ENCODE assay signal across 18 mouse cellular contexts in the genomic region with DNA sequence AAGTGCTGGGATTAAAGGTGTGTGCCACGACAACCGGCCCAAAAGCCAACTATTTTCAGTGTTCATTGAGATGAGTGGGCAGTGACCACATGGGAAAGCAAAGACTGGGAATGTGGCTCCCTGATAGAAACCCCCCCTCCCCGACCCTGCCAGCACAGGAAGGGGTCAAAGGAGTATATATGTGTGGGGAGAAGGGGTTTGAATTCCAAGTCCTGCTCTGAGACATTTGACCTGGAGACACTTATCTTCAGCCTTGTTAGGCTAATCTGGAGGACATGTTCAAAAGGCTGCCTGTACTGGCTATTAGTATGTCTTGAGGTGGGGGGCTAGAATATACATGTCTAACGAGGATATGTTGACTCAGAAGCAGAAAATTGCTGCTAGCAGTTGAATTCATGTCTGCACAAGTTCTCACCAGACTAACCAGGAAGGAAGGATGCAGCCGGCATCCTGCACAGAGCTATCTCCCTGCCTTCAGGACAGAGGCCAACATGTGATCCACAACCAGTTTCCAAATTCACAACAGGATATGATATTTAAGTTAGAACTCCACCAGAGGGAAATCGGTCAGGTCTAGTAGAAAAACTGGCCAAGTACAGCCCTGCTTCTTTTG. TPM values are rescaled to one million over a fixed set of nuclear protein-coding genes. Genes with fewer than 3 reads are reported as not detected.
DNase-seq lines count a peak whose midpoint lies in the region; ATAC-seq and TF ChIP-seq lines count a peak whose summit lies in the region.
"Had no signal": no experiment of that assay in that cellular context is flagged by ENCODE, and none has a peak within 500 bp of the region (broad histone marks: within the 10 kb centered on the region; RNA-seq: fewer than 3 reads in every experiment).

No protein-coding gene starts in this region.

- H3K4me1 ChIP-seq in embryonic facial prominence, embryonic 11.5 days (ENCODE audit: control insufficient read depth, insufficient read depth, low read length), result no peaks in the 10 kb centered on the region
- no peaks in the 10 kb centered on the region; the same call in 1 of the 2 replicates for H3K4me1 ChIP-seq in embryonic facial prominence, embryonic 10.5 days
- no peaks in the 10 kb centered on the region for H3K4me1 ChIP-seq in kidney, adult 2 months (ENCODE audit: control insufficient read depth, insufficient read depth, low read length)
- H3K4me1 ChIP-seq in CH12.LX (ENCODE audit: control insufficient read depth in 1 of 2, insufficient read depth in 2 of 2), result no peaks in the 10 kb centered on the region
- peaks cover 26% of the 10 kb centered on the region for H3K4me1 ChIP-seq in liver, embryonic 13.5 days (replicated peaks)
- H3K4me1 ChIP-seq: embryonic facial prominence, embryonic 12.5 days; forebrain, embryonic 12.5 days; hindbrain, embryonic 15.5 days; neural tube, embryonic 12.5 days had no signal

- no peak for ATAC-seq in embryonic facial prominence, embryonic 11.5 days (replicated peaks; ENCODE audit: insufficient number of reproducible peaks, low FRiP score, low TSS enrichment, low read depth)
- peak; percentile 18; the same call in 1 of the 2 replicates for ATAC-seq in liver, embryonic 13.5 days (ENCODE audit: low read depth)

- H3K27me3 ChIP-seq in embryonic facial prominence, embryonic 11.5 days (ENCODE audit: control insufficient read depth, insufficient read depth, low read length), result no peaks in the 10 kb centered on the region
- H3K27me3 ChIP-seq in embryonic facial prominence, embryonic 10.5 days (replicated peaks; ENCODE audit: low read depth, poor library complexity, severe bottlenecking), result no peaks in the 10 kb centered on the region
- no peaks in the 10 kb centered on the region for H3K27me3 ChIP-seq in kidney, adult 2 months (replicated peaks; ENCODE audit: control insufficient read depth, insufficient read depth, low read length)
- no peaks in the 10 kb centered on the region for H3K27me3 ChIP-seq in CH12.LX (replicated peaks)
- H3K27me3 ChIP-seq in liver, embryonic 13.5 days, result no peaks in the 10 kb centered on the region
- H3K27me3 ChIP-seq: embryonic facial prominence, embryonic 12.5 days; forebrain, embryonic 12.5 days; hindbrain, embryonic 15.5 days; neural tube, embryonic 12.5 days had no signal

- in situ Hi-C loops in CH12.LX (cut with MboI; ENCODE audit: low pct_ligation_motif_present, low pct_unique_long_range_greater_than_20kb, low sequenced_read_pairs), result no loop called here

- dilution Hi-C loops in CH12.LX (cut with MboI; ENCODE audit: extremely low pct_ligation_motif_present, extremely low pct_unique_long_range_greater_than_20kb, low sequenced_read_pairs), result no loop called here

- peaks cover 6% of the 10 kb centered on the region; the same call in 1 of the 2 replicates for H3K79me2 ChIP-seq in CH12.LX (replicated peaks; ENCODE audit: control insufficient read depth, extremely low read depth, insufficient read depth, poor library complexity, severe bottlenecking)

- no peak for TF ChIP-seq EP300 in CH12.LX (IDR thresholded peaks at IDR 0.05; ENCODE audit: low read length)

- peaks cover under 1% of the 10 kb centered on the region for H3K36me3 ChIP-seq in embryonic facial prominence, embryonic 11.5 days (replicated peaks; ENCODE audit: control insufficient read depth, insufficient read depth, low read depth, low read length)
- peaks cover 80% of the 10 kb centered on the region for H3K36me3 ChIP-seq in embryonic facial prominence, embryonic 10.5 days (replicated peaks)
- peaks cover 6% of the 10 kb centered on the region; the same call in 1 of the 2 replicates for H3K36me3 ChIP-seq in kidney, adult 2 months (ENCODE audit: control insufficient read depth, insufficient read depth, low read length)
- peaks cover 60 to 91% of the 10 kb centered on the region in 2 experiments for H3K36me3 ChIP-seq in CH12.LX (replicated peaks in 1 of 2; ENCODE audit: control insufficient read depth in 1 of 2, insufficient read depth in 1 of 2, low read length in 1 of 2)
- H3K36me3 ChIP-seq in liver, embryonic 13.5 days, result peaks cover 74% of the 10 kb centered on the region

- H3K27ac ChIP-seq in embryonic facial prominence, embryonic 11.5 days (replicated peaks; ENCODE audit: low read depth, low read length), result no peak overlapping the region
- no peak overlapping the region for H3K27ac ChIP-seq in embryonic facial prominence, embryonic 10.5 days (replicated peaks)
- H3K27ac ChIP-seq in kidney, adult 2 months (ENCODE audit: insufficient read depth, low read depth, low read length), result no peak overlapping the region
- no peak overlapping the region for H3K27ac ChIP-seq in CH12.LX (ENCODE audit: insufficient read depth, low read depth)
- peak overlapping the region; percentile 74 for H3K27ac ChIP-seq in liver, embryonic 13.5 days
- H3K27ac ChIP-seq: embryonic facial prominence, embryonic 12.5 days; forebrain, embryonic 12.5 days; hindbrain, embryonic 15.5 days; neural tube, embryonic 12.5 days had no signal

- no peak overlapping the region for H3K4me3 ChIP-seq in embryonic facial prominence, embryonic 11.5 days (ENCODE audit: low read depth, low read length)
- H3K4me3 ChIP-seq in embryonic facial prominence, embryonic 10.5 days, result no peak overlapping the region
- no peak overlapping the region for H3K4me3 ChIP-seq in kidney, adult 2 months (ENCODE audit: insufficient read depth, low read depth, low read length)
- no peak overlapping the region for H3K4me3 ChIP-seq in CH12.LX (replicated peaks in 1 of 3; ENCODE audit: low read depth in 2 of 3, low read length in 2 of 3, poor library complexity in 1 of 3)
- H3K4me3 ChIP-seq in liver, embryonic 13.5 days (replicated peaks), result no peak overlapping the region
- H3K4me3 ChIP-seq: embryonic facial prominence, embryonic 12.5 days; forebrain, embryonic 12.5 days; hindbrain, embryonic 15.5 days; neural tube, embryonic 12.5 days had no signal

- no peak for TF ChIP-seq CTCF in kidney, adult 2 months (conservative IDR thresholded peaks at IDR 0.05; ENCODE audit: insufficient read depth, insufficient read length, low read depth, low read length)
- TF ChIP-seq CTCF in CH12.LX (conservative IDR thresholded peaks at IDR 0.05 in 1 of 2, IDR thresholded peaks at IDR 0.05 in 1 of 2; ENCODE audit: low read depth in 2 of 2, low read length in 2 of 2), result no peak

- no peak for TF ChIP-seq RAD21 in CH12.LX (IDR thresholded peaks at IDR 0.05; ENCODE audit: low read depth, low read length)

- H3K9ac ChIP-seq in embryonic facial prominence, embryonic 11.5 days (replicated peaks; ENCODE audit: low read length), result no peak overlapping the region
- H3K9ac ChIP-seq in CH12.LX (ENCODE audit: insufficient read depth, low read depth), result no peak overlapping the region
- H3K9ac ChIP-seq in liver, embryonic 13.5 days, result 0 out of 2 replicates have a peak overlapping the region, but pooled peaks have one; percentile 18
- H3K9ac ChIP-seq: embryonic facial prominence, embryonic 12.5 days; forebrain, embryonic 12.5 days; hindbrain, embryonic 15.5 days; neural tube, embryonic 12.5 days had no signal

- no peak overlapping the region for H3K4me2 ChIP-seq in embryonic facial prominence, embryonic 11.5 days (ENCODE audit: low read depth, low read length)
- H3K4me2 ChIP-seq in CH12.LX (ENCODE audit: insufficient read depth, low read depth, poor library complexity, severe bottlenecking), result no peak overlapping the region
- H3K4me2 ChIP-seq in liver, embryonic 13.5 days, result peak overlapping the region; percentile 8; the same call in 1 of the 2 replicates
- H3K4me2 ChIP-seq: embryonic facial prominence, embryonic 12.5 days; forebrain, embryonic 12.5 days; hindbrain, embryonic 15.5 days; neural tube, embryonic 12.5 days had no signal

- 79% methylated on average over 6 of the region's 6 CpGs for WGBS in embryonic facial prominence, embryonic 11.5 days
- 84% methylated on average over 6 of the region's 6 CpGs for WGBS in embryonic facial prominence, embryonic 10.5 days
- 70% methylated on average over 6 of the region's 6 CpGs for WGBS in kidney, adult 2 months
- WGBS in liver, embryonic 13.5 days (ENCODE audit: insufficient replicate concordance), result 53% methylated on average over 6 of the region's 6 CpGs

- peak; percentile 9 for DNase-seq in embryonic facial prominence, embryonic 11.5 days (ENCODE audit: low spot score)
- DNase-seq in embryonic facial prominence, embryonic 10.5 days (ENCODE audit: low spot score), result no peak
- DNase-seq in kidney, adult 2 months, result peak; percentile 20
- DNase-seq in kidney, adult 9 months, result no peak
- DNase-seq in CH12.LX (ENCODE audit: extremely low read depth), result no peak
- no peak for DNase-seq in liver, embryonic 13.5 days
- DNase-seq in adrenal gland, adult 8-10 months, result no peak
- DNase-seq in urinary bladder, adult 18-20 months (ENCODE audit: low spot score in 2 of 2), result no peak
- DNase-seq: adrenal gland, postnatal 25 days; cerebellum, adult 9-11 months; kidney, postnatal 10 days; left cerebral cortex, postnatal 4 days; midbrain, embryonic 14.5 days; thymus, postnatal 14 days had no signal

- no peaks in the 10 kb centered on the region for H3K9me3 ChIP-seq in embryonic facial prominence, embryonic 11.5 days (replicated peaks; ENCODE audit: control insufficient read depth, low read length)
- no peaks in the 10 kb centered on the region for H3K9me3 ChIP-seq in embryonic facial prominence, embryonic 10.5 days
- no peaks in the 10 kb centered on the region for H3K9me3 ChIP-seq in CH12.LX (replicated peaks; ENCODE audit: low read length)
- no peaks in the 10 kb centered on the region for H3K9me3 ChIP-seq in liver, embryonic 13.5 days (replicated peaks)
- H3K9me3 ChIP-seq: embryonic facial prominence, embryonic 12.5 days; forebrain, embryonic 12.5 days; hindbrain, embryonic 15.5 days; neural tube, embryonic 12.5 days had no signal

- TF ChIP-seq POLR2A in kidney, adult 2 months (IDR thresholded peaks at IDR 0.05; ENCODE audit: low read depth, low read length), result no peak
- no peak; the same call in 1 of the 2 replicates for TF ChIP-seq POLR2A in CH12.LX (IDR thresholded peaks at IDR 0.05; ENCODE audit: low read depth, low read length)

RNA-seq across cellular contexts. Expression of a gene that starts 23.7 kb away (rescaled TPM):
- polyA plus RNA-seq in embryonic facial prominence, embryonic 11.5 days (2014; fragmentation: Nextera tagmentation; extraction: Ambion mirVana), result 10.8 and 11.2 TPM in 2 replicates
- 29.0 and 32.3 TPM in 2 replicates for polyA plus RNA-seq in embryonic facial prominence, embryonic 10.5 days (2016; fragmentation: Nextera tagmentation; extraction: Ambion mirVana)
- polyA plus RNA-seq in kidney, adult 2 months (2012; rRNA removed), result 115 and 119 TPM in 2 replicates
- total RNA-seq in CH12.LX (2012; rRNA removed) (86.4 and 120 TPM in 2 replicates), CH12.LX (2014; rRNA removed) (63.1 and 74.9 TPM in 2 replicates)
- 143 and 151 TPM in 2 replicates for polyA plus RNA-seq in CH12.LX (2012; ENCODE audit: insufficient read length, low read depth)
- polyA plus RNA-seq in liver, embryonic 13.5 days (2015; fragmentation: Nextera tagmentation; extraction: Ambion mirVana), result 24.6 and 32.2 TPM in 2 replicates
- 100 to 1,000 TPM; 198 to 241 (median 220) TPM for total RNA-seq in adrenal gland, adult 8-10 months (2022)

RNA-seq across cellular contexts. Expression of a gene that starts 51.5 kb away (rescaled TPM):
- polyA plus RNA-seq in embryonic facial prominence, embryonic 11.5 days (2014; fragmentation: Nextera tagmentation; extraction: Ambion mirVana), result 96.8 and 102 TPM in 2 replicates
- 48.2 and 52.3 TPM in 2 replicates for polyA plus RNA-seq in embryonic facial prominence, embryonic 10.5 days (2016; fragmentation: Nextera tagmentation; extraction: Ambion mirVana)
- 20.5 and 26.7 TPM in 2 replicates for polyA plus RNA-seq in kidney, adult 2 months (2012; rRNA removed)
- total RNA-seq in CH12.LX (2012; rRNA removed) (53.9 and 54.5 TPM in 2 replicates), CH12.LX (2014; rRNA removed) (107 and 143 TPM in 2 replicates)
- 136 and 140 TPM in 2 replicates for polyA plus RNA-seq in CH12.LX (2012; ENCODE audit: insufficient read length, low read depth)
- 38.9 and 49.9 TPM in 2 replicates for polyA plus RNA-seq in liver, embryonic 13.5 days (2015; fragmentation: Nextera tagmentation; extraction: Ambion mirVana)
- total RNA-seq in adrenal gland, adult 8-10 months (2022), result 100 to 1,000 TPM; 124 to 194 (median 185) TPM

RNA-seq across cellular contexts. Expression of a gene that starts 53.6 kb away (rescaled TPM):
- 0.71 and 0.74 TPM in 2 replicates for polyA plus RNA-seq in embryonic facial prominence, embryonic 11.5 days (2014; fragmentation: Nextera tagmentation; extraction: Ambion mirVana)
- 0.52 and 0.69 TPM in 2 replicates for polyA plus RNA-seq in embryonic facial prominence, embryonic 10.5 days (2016; fragmentation: Nextera tagmentation; extraction: Ambion mirVana)
- polyA plus RNA-seq in kidney, adult 2 months (2012; rRNA removed), result 0.13 and 0.18 TPM in 2 replicates
- not detected in 2 replicates for total RNA-seq in CH12.LX (2012; rRNA removed)
- total RNA-seq in CH12.LX (2014; rRNA removed), result not detected in 2 replicates
- polyA plus RNA-seq in CH12.LX (2012; ENCODE audit: insufficient read length, low read depth), result not detected in 2 replicates
- 7.6 and 8.3 TPM in 2 replicates for polyA plus RNA-seq in liver, embryonic 13.5 days (2015; fragmentation: Nextera tagmentation; extraction: Ambion mirVana)
- 1 to 10 TPM; 3.9 to 7.0 (median 4.5) TPM for total RNA-seq in adrenal gland, adult 8-10 months (2022)

Comparison
In these comparisons a context has a peak if more than half of its experiments do, and no peak if none do; other contexts are left out.
1. DNase-seq: peak in embryonic facial prominence, embryonic 11.5 days (single experiment) and kidney, adult 2 months (single experiment); none in embryonic facial prominence, embryonic 10.5 days (single experiment), kidney, adult 9 months (single experiment), CH12.LX (single experiment), liver, embryonic 13.5 days (single experiment), adrenal gland, adult 8-10 months (single experiment) and urinary bladder, adult 18-20 months (0 of 2).